Mouse (Mus musculus) limb, embryonic 11.5 days (tissue): ENCODE measurements around the gene Zmym1. TPM values are rescaled to one million over a fixed set of nuclear protein-coding genes. Genes with fewer than 3 reads are reported as not detected.
"Not testable (repeated sequence)": the region's sequence is repeated elsewhere in the genome, so short reads cannot be mapped to it uniquely, and the experiment has no call there.

Source experiments
- ATAC-seq: fragments of 200-750 bp; cut with Nextera tagmentation; 2 replicates; pipeline ENCODE4 v1.8.0; 2017; ENCODE audit warnings: low read depth; ENCODE audit not compliant: insufficient number of reproducible peaks, low FRiP score, low TSS enrichment
- DNase-seq: peaks from one replicate; pipeline ENCODE4 v3.0.0-alpha.2; 2015; ENCODE audit warnings: low spot score
- H3K27ac ChIP-seq: fragments of 300-500 bp; sonication (generic); replicated peaks from 2 replicates; pipeline ENCODE4 v1.5.1; 2014; ENCODE audit warnings: low read depth, mild to moderate bottlenecking, low read length
- H3K27me3 ChIP-seq: fragments of 300-500 bp; sonication (generic); 2 replicates; pipeline ENCODE4 v1.6.1; 2014; ENCODE audit warnings: mild to moderate bottlenecking, low read length, mixed read lengths; ENCODE audit not compliant: control insufficient read depth, insufficient read depth
- H3K36me3 ChIP-seq: fragments of 300-500 bp; sonication (generic); 2 replicates; pipeline ENCODE4 v1.6.1; 2014; ENCODE audit warnings: mild to moderate bottlenecking, low read length, moderate library complexity, mixed read lengths; ENCODE audit not compliant: control insufficient read depth, insufficient read depth
- H3K4me1 ChIP-seq: fragments of 300-500 bp; sonication (generic); 2 replicates; pipeline ENCODE4 v1.6.1; 2014; ENCODE audit warnings: low read length, mixed read lengths; ENCODE audit not compliant: control insufficient read depth, insufficient read depth
- H3K4me2 ChIP-seq: fragments of 300-500 bp; sonication (generic); 2 replicates; pipeline ENCODE4 v1.6.1; 2014; ENCODE audit warnings: low read depth, mild to moderate bottlenecking, moderate library complexity; ENCODE audit not compliant: severe bottlenecking
- H3K4me3 ChIP-seq: fragments of 300-500 bp; sonication (generic); 2 replicates; pipeline ENCODE4 v1.5.1; 2014; ENCODE audit warnings: low read depth, low read length
- H3K9ac ChIP-seq: fragments of 300-500 bp; sonication (generic); 2 replicates; pipeline ENCODE4 v1.6.1; 2014; ENCODE audit warnings: mild to moderate bottlenecking, low read length
- H3K9me3 ChIP-seq: fragments of 300-500 bp; sonication (generic); 2 replicates; pipeline ENCODE4 v1.6.1; 2016; ENCODE audit warnings: low read length; ENCODE audit not compliant: control insufficient read depth
- WGBS: fragments of 180-500 bp; shearing (Covaris S2); extraction: QIAGEN DNeasy Blood & Tissue Kit; methylation state at CpG from one replicate; pipeline ENCODE4 v1.1.7; 2014; 5-methylcytosine and 5-hydroxymethylcytosine counted together
- polyA plus RNA-seq: library from polyadenylated mRNA; unstranded; fragments of >200 nt; fragmentation: Nextera tagmentation; extraction: Ambion mirVana; gene quantifications from 2 replicates; pipeline ENCODE4 v1.2.1, GENCODE M21; 2014

Zmym1 gene
- polyA plus RNA-seq, 1 experiment from 2014 or later: 35.2 TPM

DNA sequence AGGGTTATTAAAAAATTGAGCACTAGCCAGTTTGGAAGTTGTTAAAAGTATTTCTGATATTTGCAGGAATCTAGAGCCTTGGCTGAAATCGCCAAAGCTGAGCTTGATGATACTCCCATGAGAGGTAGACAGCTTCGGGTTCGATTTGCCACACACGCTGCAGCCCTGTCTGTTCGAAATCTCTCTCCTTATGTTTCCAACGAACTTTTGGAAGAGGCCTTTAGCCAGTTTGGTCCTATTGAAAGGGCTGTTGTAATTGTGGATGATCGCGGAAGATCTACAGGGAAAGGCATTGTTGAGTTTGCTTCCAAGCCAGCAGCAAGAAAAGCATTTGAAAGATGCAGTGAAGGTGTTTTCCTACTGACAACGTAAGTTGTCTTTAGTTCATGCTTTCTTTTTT is 37.8 kb downstream of the Zmym1 start:
- DNase-seq: no peak
- H3K27ac ChIP-seq: no peak overlapping the region

DNA sequence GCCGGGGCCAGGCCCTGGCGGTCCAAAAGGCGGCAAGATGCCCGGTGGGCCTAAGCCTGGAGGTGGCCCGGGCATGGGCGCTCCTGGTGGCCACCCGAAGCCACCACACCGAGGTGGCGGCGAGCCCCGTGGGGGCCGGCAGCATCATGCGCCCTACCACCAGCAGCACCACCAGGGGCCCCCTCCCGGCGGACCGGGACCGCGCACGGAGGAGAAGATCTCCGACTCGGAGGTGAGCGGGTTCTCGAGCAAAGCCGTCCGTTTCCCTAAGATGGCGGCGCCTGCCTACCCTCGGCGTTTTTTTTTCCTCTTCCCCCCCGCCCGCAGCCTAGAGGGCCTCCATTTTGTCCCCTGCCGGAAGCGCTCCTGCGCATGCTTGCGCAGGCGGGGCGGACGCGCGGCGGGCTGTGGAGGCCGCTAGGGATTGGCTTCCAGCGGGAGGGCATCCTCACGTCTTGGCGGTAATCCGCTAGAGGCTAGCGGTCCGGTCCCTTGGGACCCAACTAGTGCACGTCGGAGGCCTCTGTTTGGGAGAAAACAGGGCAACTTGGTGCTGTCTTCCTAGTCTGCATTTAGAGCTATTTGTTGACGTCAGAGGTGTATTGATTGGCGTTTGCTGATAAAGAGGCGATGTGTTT is 38.8 kb downstream of the Zmym1 start:
- peaks cover 15% of the 10 kb centered on the region for H3K36me3 ChIP-seq
- under 1% methylated on average over 52 of the region's 53 CpGs for WGBS
- no peaks in the 10 kb centered on the region for H3K9me3 ChIP-seq

More for the DNA sequence above, 37.8 kb downstream of the Zmym1 start:
- Histone ChIP-seq H3K9ac (peak overlapping the region; percentile 97), H3K9me3 (no peaks in the 10 kb centered on the region), H3K4me2 (peak overlapping the region; percentile 83), H3K36me3 (peaks cover 19% of the 10 kb centered on the region), H3K4me3 (peak overlapping the region; percentile 58), H3K4me1 (peaks cover 4% of the 10 kb centered on the region; the same call in 1 of the 2 replicates), H3K27me3 (no peaks in the 10 kb centered on the region)
- WGBS: 7% methylated on average over 9 of the region's 9 CpGs
- no peak for ATAC-seq

DNA sequence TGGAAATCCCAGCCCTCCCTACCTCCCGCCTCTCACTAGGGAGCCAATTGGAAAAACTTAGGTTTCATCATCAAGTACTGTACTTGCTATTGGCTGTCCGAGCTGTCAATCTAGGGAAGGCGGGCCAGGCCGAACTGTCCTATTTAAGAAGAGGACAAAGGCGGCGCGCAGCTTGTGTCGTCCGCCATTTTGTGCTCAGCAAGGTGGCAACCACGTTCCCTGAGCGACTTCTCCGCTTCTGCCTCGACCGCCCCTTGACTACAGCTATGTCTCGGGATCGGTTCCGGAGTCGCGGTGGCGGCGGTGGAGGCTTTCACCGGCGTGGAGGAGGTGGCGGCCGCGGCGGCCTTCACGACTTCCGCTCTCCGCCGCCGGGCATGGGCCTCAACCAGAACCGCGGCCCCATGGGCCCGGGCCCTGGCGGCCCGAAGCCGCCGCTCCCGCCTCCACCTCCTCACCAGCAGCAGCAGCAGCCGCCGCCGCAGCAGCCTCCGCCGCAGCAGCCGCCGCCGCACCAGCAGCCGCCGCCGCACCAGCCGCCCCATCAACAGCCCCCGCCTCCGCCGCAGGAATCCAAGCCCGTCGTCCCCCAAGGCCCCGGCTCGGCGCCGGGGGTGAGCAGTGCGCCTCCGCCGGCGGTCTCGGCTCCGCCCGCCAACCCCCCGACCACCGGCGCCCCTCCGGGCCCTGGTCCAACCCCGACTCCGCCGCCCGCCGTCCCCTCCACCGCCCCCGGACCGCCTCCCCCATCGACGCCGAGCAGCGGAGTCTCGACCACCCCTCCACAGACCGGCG is 39.6 kb downstream of the Zmym1 start, which contains the start of gene Sfpq:
Sfpq (plus strand) TSS at position 174 of the 795 bp plus-strand sequence.
- ATAC-seq (peak; percentile 97), DNase-seq (peak; percentile 100)
- Histone ChIP-seq H3K4me3 (peak within 1 kb of the TSS; percentile 58), H3K27ac (peak within 1 kb of the TSS; percentile 97), H3K9ac (peak within 1 kb of the TSS; percentile 97), H3K27me3 (no peaks in the 10 kb centered on the region), H3K4me2 (peak within 1 kb of the TSS; percentile 83), H3K36me3 (peaks cover 12% of the 10 kb centered on the region), H3K4me1 (peaks cover 4% of the 10 kb centered on the region; the same call in 1 of the 2 replicates), H3K9me3 (no peaks in the 10 kb centered on the region)
- under 1% methylated on average over 61 of the region's 87 CpGs for WGBS

More for the DNA sequence above, 38.8 kb downstream of the Zmym1 start:
- peaks cover 4% of the 10 kb centered on the region; the same call in 1 of the 2 replicates for H3K4me1 ChIP-seq
- H3K4me2 ChIP-seq: peak overlapping the region; percentile 83
- ATAC-seq (peak; percentile 61; the same call in 1 of the 2 replicates), DNase-seq (peak; percentile 90)
- H3K27me3 ChIP-seq: no peaks in the 10 kb centered on the region
- H3K9ac ChIP-seq: peak overlapping the region; percentile 97
- peak overlapping the region; percentile 97 for H3K27ac ChIP-seq
- H3K4me3 ChIP-seq: peak overlapping the region; percentile 58

DNA sequence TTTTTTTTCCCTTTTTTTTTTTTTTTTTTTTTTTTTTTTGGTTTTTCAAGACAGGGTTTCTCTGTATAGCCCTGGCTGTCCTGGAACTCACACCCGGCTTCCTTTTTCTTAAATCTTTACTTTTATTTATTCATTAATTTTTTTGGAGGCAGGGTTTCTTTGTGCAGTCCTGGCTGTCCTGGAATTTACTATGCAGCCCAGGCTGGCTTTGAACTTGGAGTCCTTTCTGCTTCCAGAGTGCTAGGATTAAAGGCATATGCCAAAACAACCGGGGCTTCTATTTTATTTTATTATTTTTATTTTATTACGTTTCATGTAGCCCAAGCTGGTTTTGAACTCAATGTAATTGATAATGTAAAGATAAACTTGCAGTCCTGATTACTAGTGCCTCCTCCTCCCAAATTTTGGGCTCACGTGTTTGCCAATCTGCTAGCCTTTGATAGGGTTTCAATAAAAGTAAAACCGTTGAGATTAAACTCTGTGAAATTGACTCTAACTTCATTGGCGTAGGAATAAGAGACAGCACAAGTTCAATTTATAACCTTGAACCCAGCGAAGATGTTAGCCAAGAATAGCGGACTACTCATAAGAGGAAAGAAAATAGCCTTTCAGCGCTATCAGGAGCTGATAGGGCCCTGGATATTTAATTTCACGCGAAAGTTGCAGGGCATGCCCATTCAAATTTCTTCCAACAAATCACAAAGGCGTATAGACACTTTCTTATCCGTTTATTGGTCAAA is 40.4 kb downstream of the Zmym1 start:
- no peaks in the 10 kb centered on the region for H3K27me3 ChIP-seq
- peak overlapping the region; percentile 40 for H3K4me2 ChIP-seq
- peak overlapping the region; percentile 18; the same call in 1 of the 2 replicates for H3K9ac ChIP-seq
- peak overlapping the region; percentile 58 for H3K4me3 ChIP-seq
- 11% methylated on average over 13 of the region's 13 CpGs for WGBS
- peaks cover 4% of the 10 kb centered on the region; the same call in 1 of the 2 replicates for H3K4me1 ChIP-seq
- ATAC-seq (no peak), DNase-seq (no peak)
- H3K36me3 ChIP-seq: peaks cover 10% of the 10 kb centered on the region
- H3K9me3 ChIP-seq: no peaks in the 10 kb centered on the region
- no peak overlapping the region for H3K27ac ChIP-seq

DNA sequence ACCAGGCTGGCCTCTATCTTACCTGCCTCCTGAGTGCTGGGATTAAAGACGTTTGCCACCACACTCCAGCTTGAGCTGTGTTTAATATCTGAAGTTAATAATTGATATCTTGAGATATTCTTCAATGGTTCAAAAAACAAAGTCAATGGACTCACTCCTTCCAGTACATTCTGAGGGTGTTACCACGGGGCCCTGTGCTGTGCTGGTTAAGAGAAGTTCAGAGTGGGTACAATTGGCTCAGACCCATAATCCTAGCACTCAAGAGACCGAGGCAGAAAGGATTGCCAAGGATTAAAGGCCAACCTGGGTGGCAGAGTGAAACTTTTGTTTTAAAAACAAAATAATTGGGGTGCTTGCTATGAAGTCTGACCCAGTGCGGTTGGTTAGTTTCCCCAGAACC is 44.6 kb downstream of the Zmym1 start:
- Histone ChIP-seq H3K4me2 (no peak overlapping the region), H3K9ac (no peak overlapping the region), H3K36me3 (no peaks in the 10 kb centered on the region), H3K4me1 (no peaks in the 10 kb centered on the region), H3K27me3 (no peaks in the 10 kb centered on the region), H3K27ac (no peak overlapping the region), H3K9me3 (no peaks in the 10 kb centered on the region), H3K4me3 (no peak overlapping the region)
- DNase-seq: no peak
- WGBS: 89% methylated on average over 4 of the region's 4 CpGs
- no peak for ATAC-seq

DNA sequence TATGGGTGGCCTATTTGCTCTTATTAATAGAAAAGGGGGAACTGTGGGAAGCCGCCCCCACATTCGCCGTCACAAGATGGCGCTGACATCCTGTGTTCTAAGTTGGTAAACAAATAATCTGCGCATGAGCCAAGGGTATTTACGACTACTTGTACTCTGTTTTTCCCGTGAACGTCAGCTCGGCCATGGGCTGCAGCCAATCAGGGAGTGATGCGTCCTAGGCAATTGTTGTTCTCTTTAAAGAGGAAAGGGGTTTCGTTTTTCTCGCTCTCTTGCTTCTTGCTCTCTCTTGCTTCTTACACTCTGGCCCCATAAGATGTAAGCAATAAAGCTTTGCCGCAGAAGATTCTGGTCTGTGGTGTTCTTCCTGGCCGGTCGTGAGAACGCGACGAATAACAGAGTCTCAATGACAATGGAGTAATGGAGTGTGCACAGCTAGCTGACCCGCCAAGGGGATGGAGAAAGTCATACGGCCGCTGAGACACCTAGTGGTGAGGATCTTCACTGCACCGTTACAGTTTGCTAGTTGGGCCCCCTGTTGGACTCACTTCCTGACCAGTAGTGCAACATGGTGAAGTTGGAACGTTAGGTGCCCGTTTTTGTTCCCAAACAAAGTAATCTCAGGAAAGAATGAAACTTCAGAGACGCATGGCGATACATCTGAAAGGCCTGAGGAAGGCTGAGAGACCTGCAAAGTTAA is 45.5 kb downstream of the Zmym1 start:
- H3K4me1 ChIP-seq, H3K27ac ChIP-seq, H3K27me3 ChIP-seq, H3K4me3 ChIP-seq, H3K9ac ChIP-seq, H3K9me3 ChIP-seq, H3K36me3 ChIP-seq: not testable (repeated sequence)
- WGBS: 14% methylated on average over 14 of the region's 26 CpGs
- peak; percentile 72; the same call in 1 of the 2 replicates for ATAC-seq
- peak overlapping the region; percentile 26; the same call in 1 of the 2 replicates for H3K4me2 ChIP-seq
- DNase-seq: peak; percentile 91

DNA sequence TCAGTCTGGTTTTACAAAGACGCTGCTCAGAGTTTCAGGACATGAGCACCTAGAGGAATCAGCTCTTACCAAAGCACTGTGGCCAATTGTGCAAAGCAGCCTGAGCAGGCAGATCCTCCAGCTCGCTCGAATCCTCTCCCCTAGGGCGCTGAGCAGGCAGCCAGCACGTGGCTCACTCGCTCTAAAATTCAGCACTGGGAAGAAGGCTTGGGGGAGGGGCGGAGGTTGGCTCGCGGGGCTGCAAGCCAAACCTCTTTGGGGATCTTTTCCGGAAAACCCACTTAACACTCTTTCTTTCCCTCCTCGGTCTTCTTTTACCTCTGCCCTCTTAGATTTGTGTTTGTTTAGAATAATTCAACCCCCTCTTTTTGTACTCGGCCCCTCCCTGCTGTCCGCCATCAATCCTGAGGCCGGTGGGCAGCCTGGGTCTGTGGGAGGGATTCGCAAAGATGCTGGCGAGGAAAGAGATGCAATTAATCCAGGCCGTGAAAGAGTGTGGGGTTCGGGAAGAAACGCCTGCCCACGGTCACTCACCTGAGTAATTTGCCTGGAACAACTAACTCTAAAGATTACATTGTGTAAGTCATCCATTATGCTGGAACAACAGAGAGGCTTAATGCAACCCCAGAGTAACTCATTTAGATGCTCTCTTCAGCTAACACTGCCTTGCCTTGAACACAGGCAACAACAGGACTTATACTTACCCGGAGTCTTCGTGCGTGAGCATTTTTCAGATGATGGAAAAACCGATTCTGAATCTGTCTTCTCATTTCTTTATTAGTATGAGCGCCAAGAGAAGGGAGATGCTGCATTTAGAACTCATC is 55.6 kb downstream of the Zmym1 start:
- DNase-seq: peak; percentile 85
- 18% methylated on average over 25 of the region's 25 CpGs for WGBS
- Histone ChIP-seq H3K4me3 (peak overlapping the region; percentile 21), H3K36me3 (no peaks in the 10 kb centered on the region), H3K4me1 (peaks cover 5% of the 10 kb centered on the region; the same call in 1 of the 2 replicates), H3K27ac (no peak overlapping the region), H3K9ac (peak overlapping the region; percentile 52), H3K27me3 (no peaks in the 10 kb centered on the region), H3K4me2 (peak overlapping the region; percentile 50), H3K9me3 (no peaks in the 10 kb centered on the region)
- ATAC-seq: 0 out of 2 replicates have a peak, but pooled peaks have one; percentile 47
